ENCODE assay signal across 9 mouse cellular contexts in genomic region chr17:83964454-83965211, GRCm38 (mm10).
A peak's percentile ranks its signal among the peaks of the same experiment; 100 is the strongest.
DNase-seq lines count a peak whose midpoint lies in the region; ATAC-seq and TF ChIP-seq lines count a peak whose summit lies in the region.
"Had no signal": no experiment of that assay in that cellular context is flagged by ENCODE, and none has a peak within 500 bp of the region (broad histone marks: within the 10 kb centered on the region; RNA-seq: fewer than 3 reads in every experiment).

No protein-coding gene starts in this region.

- DNase-seq in heart, adult 11 months: peak; percentile 88
- DNase-seq in heart, postnatal 4 days: no peak
- no peak for DNase-seq in lung, embryonic 14.5 days
- no peak for DNase-seq in lung, adult 2 months
- peak; percentile 37 for DNase-seq in retina, embryonic 14.5 days (ENCODE audit: low spot score)
- no peak for DNase-seq in urinary bladder, adult 2 months (ENCODE audit: low spot score)
- DNase-seq in testis, postnatal 14 days (ENCODE audit: low spot score): no peak

- no peak for TF ChIP-seq CTCF in lung, embryonic 14.5 days (IDR thresholded peaks at IDR 0.05; ENCODE audit: low read depth)
- TF ChIP-seq CTCF in lung, adult 2 months (IDR thresholded peaks at IDR 0.05; ENCODE audit: insufficient read depth, low read length): no peak

- H3K9me3 ChIP-seq in lung, embryonic 14.5 days (ENCODE audit: low read depth, low read length): no peaks in the 10 kb centered on the region

- no peaks in the 10 kb centered on the region for H3K27me3 ChIP-seq in lung, embryonic 14.5 days (ENCODE audit: insufficient read depth, low read length)

- H3K4me1 ChIP-seq in lung, embryonic 14.5 days (ENCODE audit: insufficient read depth): peaks cover 21% of the 10 kb centered on the region
- peaks cover 10% of the 10 kb centered on the region; the same call in 1 of the 2 replicates for H3K4me1 ChIP-seq in lung, adult 2 months (ENCODE audit: control insufficient read depth, insufficient read depth, low read length)

- no peak overlapping the region for H3K4me3 ChIP-seq in lung, embryonic 14.5 days (ENCODE audit: low read depth, low read length)
- no peak overlapping the region for H3K4me3 ChIP-seq in lung, adult 2 months (replicated peaks; ENCODE audit: extremely low read depth, low read depth, low read length)
- H3K4me3 ChIP-seq: megakaryocyte, embryonic 14.5 days had no signal

- 46% methylated on average over 13 of the region's 13 CpGs for WGBS in lung, embryonic 14.5 days
- 74% methylated on average over 13 of the region's 13 CpGs for WGBS in lung, adult 2 months

- no peak for TF ChIP-seq POLR2A in lung, adult 2 months (IDR thresholded peaks at IDR 0.05; ENCODE audit: borderline replicate concordance, extremely low read depth, low read depth, low read length)

- no peak overlapping the region for H3K4me2 ChIP-seq in lung, embryonic 14.5 days

- 0 out of 2 replicates have a peak overlapping the region, but pooled peaks have one; percentile 10 for H3K27ac ChIP-seq in lung, embryonic 14.5 days (ENCODE audit: low read depth)

- peak; percentile 23; the same call in 1 of the 2 replicates for ATAC-seq in lung, embryonic 14.5 days (ENCODE audit: insufficient read depth)
- peak; percentile 57 for ATAC-seq in granulocyte monocyte progenitor cell, adult 5-6 weeks (replicated peaks; ENCODE audit: poor library complexity, severe bottlenecking)

- H3K9ac ChIP-seq in lung, embryonic 14.5 days: no peak overlapping the region

- no peaks in the 10 kb centered on the region for H3K36me3 ChIP-seq in lung, embryonic 14.5 days (ENCODE audit: insufficient read depth)

Comparison
In these comparisons a context has a peak if more than half of its experiments do, and no peak if none do; other contexts are left out.
1. DNase-seq: peak in heart, adult 11 months (single experiment) and retina, embryonic 14.5 days (single experiment); none in heart, postnatal 4 days (single experiment), lung, embryonic 14.5 days (single experiment), lung, adult 2 months (single experiment), urinary bladder, adult 2 months (single experiment) and testis, postnatal 14 days (single experiment).